Mouse (Mus musculus) heart, embryonic 11.5 days (tissue): Measurements from ENCODE around the gene Ugt1a9. TPM values are rescaled to one million over a fixed set of nuclear protein-coding genes. Genes with fewer than 3 reads are reported as not detected.

ENCODE experiments used
- ATAC-seq: fragments of 200-750 bp; cut with Nextera tagmentation; replicated peaks from 2 replicates; pipeline ENCODE4 v1.8.0; 2017; ENCODE audit warnings: moderate library complexity; ENCODE audit not compliant: insufficient number of reproducible peaks, low FRiP score, low TSS enrichment
- H3K27ac ChIP-seq: fragments of 300-500 bp; sonication (generic); 2 replicates; pipeline ENCODE4 v1.5.1; 2014; ENCODE audit warnings: mild to moderate bottlenecking, low read depth, low read length
- H3K27me3 ChIP-seq: fragments of 300-500 bp; sonication (generic); 2 replicates; pipeline ENCODE4 v1.6.1; 2014; ENCODE audit warnings: mild to moderate bottlenecking, low read length, mixed read lengths; ENCODE audit not compliant: control insufficient read depth, insufficient read depth
- H3K36me3 ChIP-seq: fragments of 300-500 bp; sonication (generic); 2 replicates; pipeline ENCODE4 v1.6.1; 2014; ENCODE audit warnings: mild to moderate bottlenecking, low read length, moderate library complexity, mixed read lengths; ENCODE audit not compliant: control insufficient read depth, insufficient read depth
- H3K4me1 ChIP-seq: fragments of 300-500 bp; sonication (generic); 2 replicates; pipeline ENCODE4 v1.6.1; 2014; ENCODE audit warnings: low read length; ENCODE audit not compliant: control insufficient read depth, insufficient read depth
- H3K4me2 ChIP-seq: fragments of 300-500 bp; sonication (generic); 2 replicates; pipeline ENCODE4 v1.6.1; 2014; ENCODE audit warnings: mild to moderate bottlenecking, moderate library complexity
- H3K4me3 ChIP-seq: fragments of 300-500 bp; sonication (generic); 2 replicates; pipeline ENCODE4 v1.5.1; 2014; ENCODE audit warnings: low read depth, low read length
- H3K9ac ChIP-seq: fragments of 300-500 bp; sonication (generic); 2 replicates; pipeline ENCODE4 v1.6.1; 2014; ENCODE audit warnings: mild to moderate bottlenecking, low read depth, low read length, moderate library complexity
- H3K9me3 ChIP-seq: fragments of 300-500 bp; sonication (generic); replicated peaks from 2 replicates; pipeline ENCODE4 v1.6.1; 2016; ENCODE audit warnings: low read length; ENCODE audit not compliant: control insufficient read depth
- WGBS: fragments of 180-500 bp; shearing (Covaris S2); extraction: QIAGEN DNeasy Blood & Tissue Kit; methylation state at CpG from one replicate; pipeline ENCODE4 v1.1.7; 2014; ENCODE audit not compliant: insufficient replicate concordance; 5-methylcytosine and 5-hydroxymethylcytosine counted together
- polyA plus RNA-seq: library from polyadenylated mRNA; unstranded; fragments of >200 nt; fragmentation: Nextera tagmentation; extraction: Ambion mirVana; gene quantifications from 2 replicates; pipeline ENCODE4 v1.2.1, GENCODE M21; 2014

Gene Ugt1a9
- polyA plus RNA-seq, 1 experiment from 2014 or later = not detected

DNA sequence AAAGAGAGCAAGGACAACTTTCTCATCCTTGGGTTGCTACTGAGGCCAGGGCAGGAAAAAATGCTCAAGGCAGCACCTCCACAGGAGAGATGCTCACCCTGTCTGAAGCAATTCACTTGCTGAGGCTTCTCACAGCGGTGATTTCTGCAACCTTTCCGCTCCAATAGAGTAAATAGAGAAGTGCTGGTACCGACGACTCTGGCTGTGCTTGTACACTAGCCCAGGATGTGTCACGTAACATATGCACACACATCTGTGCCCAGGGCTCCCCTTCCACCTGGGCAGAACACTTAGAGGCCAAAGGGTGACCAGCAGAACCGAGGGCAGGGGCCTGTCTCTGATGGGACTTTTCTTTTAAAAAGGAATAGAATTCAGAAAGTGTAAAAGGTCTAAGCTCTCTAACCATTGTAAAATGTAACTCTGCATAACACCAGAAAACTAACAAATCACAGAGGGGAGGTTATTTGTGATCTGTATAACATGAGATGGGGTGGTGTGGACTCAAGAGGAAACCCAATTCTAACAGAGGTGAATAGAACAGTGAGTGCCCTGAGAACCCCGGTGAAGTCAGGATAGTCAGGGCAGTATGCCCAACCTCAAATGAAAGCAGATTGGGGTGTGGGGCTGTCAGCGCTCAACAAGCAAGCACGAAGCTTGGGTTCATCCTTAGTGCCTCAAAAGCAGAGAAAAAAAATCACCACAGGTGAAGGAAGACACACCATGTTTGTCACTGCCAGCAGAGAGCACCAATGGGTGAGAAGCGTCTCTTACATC, 190.2 kb downstream of the Ugt1a9 start:
- H3K9me3 ChIP-seq = peaks cover 37% of the 10 kb centered on the region
- H3K4me2 ChIP-seq = no peak overlapping the region
- H3K27ac ChIP-seq = no peak overlapping the region
- WGBS = 80% methylated on average over 10 of the region's 10 CpGs
- no peak for ATAC-seq
- H3K4me1 ChIP-seq = peaks cover 21% of the 10 kb centered on the region
- no peak overlapping the region for H3K9ac ChIP-seq
- no peaks in the 10 kb centered on the region for H3K27me3 ChIP-seq
- H3K36me3 ChIP-seq = peaks cover 55% of the 10 kb centered on the region
- no peak overlapping the region for H3K4me3 ChIP-seq

DNA sequence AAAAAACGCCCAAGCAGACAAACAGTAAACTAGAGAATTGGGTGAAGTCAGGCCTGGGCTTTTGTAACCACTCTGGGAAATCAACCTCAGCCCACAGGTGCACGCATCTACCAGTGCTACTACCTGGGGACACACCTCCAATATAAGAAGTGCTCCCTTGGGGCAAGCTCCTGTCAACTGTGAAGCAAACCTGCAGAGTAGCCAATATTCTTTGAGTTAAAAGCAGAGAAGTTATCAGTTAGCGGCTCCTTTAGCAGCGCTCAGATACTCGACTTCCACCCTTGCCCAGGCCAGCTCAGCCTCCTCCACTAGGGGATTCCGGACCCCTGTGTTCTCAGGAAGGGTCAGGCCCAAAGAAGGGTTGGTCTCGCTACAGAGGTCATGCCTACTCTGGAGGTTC, 191.1 kb downstream of the Ugt1a9 start:
- peaks cover 28% of the 10 kb centered on the region for H3K9me3 ChIP-seq

GRCm38 (mm10) chr1:88262255-88262654, 191.7 kb downstream of the Ugt1a9 start:
- 85% methylated on average over 4 of the region's 4 CpGs for WGBS
- no peaks in the 10 kb centered on the region for H3K27me3 ChIP-seq
- H3K4me2 ChIP-seq = no peak overlapping the region
- H3K4me1 ChIP-seq = peaks cover 21% of the 10 kb centered on the region
- peaks cover 70% of the 10 kb centered on the region for H3K36me3 ChIP-seq
- H3K4me3 ChIP-seq = no peak overlapping the region
- no peak; the same call in 1 of the 2 replicates for ATAC-seq
- no peak overlapping the region for H3K9ac ChIP-seq
- H3K27ac ChIP-seq = no peak overlapping the region
- peaks cover 22% of the 10 kb centered on the region for H3K9me3 ChIP-seq

More for the DNA sequence above, 191.1 kb downstream of the Ugt1a9 start:
- 82% methylated on average over 7 of the region's 7 CpGs for WGBS
- Histone ChIP-seq H3K9ac (no peak overlapping the region), H3K4me2 (no peak overlapping the region), H3K4me3 (no peak overlapping the region), H3K27ac (no peak overlapping the region), H3K4me1 (peaks cover 21% of the 10 kb centered on the region), H3K27me3 (no peaks in the 10 kb centered on the region), H3K36me3 (peaks cover 64% of the 10 kb centered on the region)
- ATAC-seq = no peak

DNA sequence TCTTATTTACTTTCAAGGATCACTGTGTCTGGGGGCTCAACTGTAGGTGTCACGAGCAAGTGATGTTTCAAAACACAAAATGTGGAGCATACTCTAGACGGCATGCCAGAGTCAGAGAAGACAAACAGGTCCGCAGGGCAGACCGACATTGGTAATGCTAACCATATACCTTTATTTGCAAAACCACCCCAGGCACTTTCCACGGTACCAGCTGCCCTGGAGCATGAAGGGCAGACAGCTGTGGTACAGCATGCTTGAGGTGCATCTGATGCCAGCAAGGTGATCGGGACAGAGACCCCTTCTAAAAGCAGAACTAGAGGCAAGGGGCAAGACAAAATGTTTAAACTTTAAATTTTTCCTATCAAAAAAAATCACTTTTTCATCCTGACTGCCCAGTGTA, 192.4 kb downstream of the Ugt1a9 start:
- Histone ChIP-seq H3K36me3 (peaks cover 77% of the 10 kb centered on the region), H3K27me3 (no peaks in the 10 kb centered on the region), H3K27ac (no peak overlapping the region), H3K9ac (no peak overlapping the region), H3K4me3 (no peak overlapping the region), H3K9me3 (peaks cover 15% of the 10 kb centered on the region), H3K4me2 (no peak overlapping the region), H3K4me1 (peaks cover 21% of the 10 kb centered on the region)
- no peak for ATAC-seq
- WGBS = 75% methylated on average over 6 of the region's 6 CpGs

DNA sequence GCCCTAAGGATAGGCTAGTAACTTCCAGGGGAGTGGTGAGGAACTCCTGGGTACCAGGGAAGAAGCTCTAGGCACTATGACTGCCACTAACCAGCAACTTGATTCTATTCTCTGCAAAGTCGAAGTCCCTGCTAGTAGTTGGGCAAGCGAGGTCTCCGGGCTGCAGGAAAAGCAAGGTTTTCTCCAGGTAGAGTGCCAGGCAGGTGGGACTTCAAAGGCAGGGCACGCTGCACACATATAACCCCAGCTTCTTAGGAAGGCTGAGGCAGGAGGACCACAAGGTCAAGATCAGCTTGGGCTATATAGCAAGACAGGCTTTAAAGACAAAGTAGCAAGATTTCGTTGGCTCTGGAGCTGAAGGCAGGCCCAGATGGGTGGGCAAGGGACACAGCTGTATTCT, 193.2 kb downstream of the Ugt1a9 start:
- Histone ChIP-seq H3K9ac (no peak overlapping the region), H3K27me3 (no peaks in the 10 kb centered on the region), H3K27ac (no peak overlapping the region), H3K4me3 (no peak overlapping the region), H3K4me1 (peaks cover 21% of the 10 kb centered on the region), H3K4me2 (no peak overlapping the region), H3K9me3 (peaks cover 14% of the 10 kb centered on the region; the same call in 1 of the 2 replicates), H3K36me3 (peaks cover 85% of the 10 kb centered on the region)
- no peak for ATAC-seq
- 90% methylated on average over 5 of the region's 5 CpGs for WGBS

DNA sequence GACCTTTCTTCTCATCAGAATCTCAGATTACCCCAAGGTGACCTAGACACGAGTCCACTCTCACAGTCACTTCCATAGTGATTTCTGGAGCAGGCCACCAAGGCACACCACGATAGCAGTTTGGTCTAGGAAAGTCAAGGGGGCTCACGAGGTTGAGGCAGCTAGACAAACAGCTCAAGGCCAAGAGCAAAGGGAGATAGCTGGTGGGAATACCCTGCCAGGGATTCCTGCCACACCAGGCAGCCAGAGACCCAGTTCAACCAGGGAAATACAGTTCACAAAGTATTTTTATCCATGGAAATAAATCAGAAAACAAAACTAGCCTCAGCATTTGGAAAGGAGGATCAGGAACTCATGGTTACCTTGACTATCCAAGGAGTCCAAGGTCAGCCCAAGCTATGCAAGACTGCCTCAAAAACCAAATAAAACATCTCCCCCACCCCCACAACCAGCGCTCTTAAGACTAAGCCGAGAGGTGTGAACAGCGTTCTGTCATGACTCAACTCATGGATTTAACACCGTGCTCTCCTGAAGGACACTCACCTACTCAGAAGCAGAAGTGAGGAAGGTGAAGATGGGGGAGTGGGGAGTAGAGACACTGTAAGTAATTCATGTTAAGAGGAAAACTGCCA, 193.8 kb downstream of the Ugt1a9 start:
- Histone ChIP-seq H3K27me3 (no peaks in the 10 kb centered on the region), H3K4me2 (no peak overlapping the region), H3K27ac (no peak overlapping the region), H3K9me3 (peaks cover 14% of the 10 kb centered on the region; the same call in 1 of the 2 replicates), H3K4me3 (no peak overlapping the region), H3K4me1 (peaks cover 18% of the 10 kb centered on the region), H3K9ac (no peak overlapping the region), H3K36me3 (peaks cover 90% of the 10 kb centered on the region)
- no peak for ATAC-seq
- WGBS = 78% methylated on average over 7 of the region's 7 CpGs

GRCm38 (mm10) chr1:88264869-88265240, 194.3 kb downstream of the Ugt1a9 start:
- H3K4me1 ChIP-seq = peaks cover 16% of the 10 kb centered on the region
- no peak overlapping the region for H3K4me2 ChIP-seq
- WGBS = 72% methylated on average over 4 of the region's 4 CpGs
- ATAC-seq = no peak
- peaks cover 14% of the 10 kb centered on the region; the same call in 1 of the 2 replicates for H3K9me3 ChIP-seq
- H3K9ac ChIP-seq = no peak overlapping the region
- H3K36me3 ChIP-seq = peaks cover 96% of the 10 kb centered on the region
- no peaks in the 10 kb centered on the region for H3K27me3 ChIP-seq
- no peak overlapping the region for H3K27ac ChIP-seq
- no peak overlapping the region for H3K4me3 ChIP-seq

- H3K36me3 ChIP-seq = peaks cover 89% of the 10 kb centered on the region
- no peak overlapping the region for H3K4me2 ChIP-seq
- no peak overlapping the region for H3K4me3 ChIP-seq
- no peak overlapping the region for H3K9ac ChIP-seq
- H3K27me3 ChIP-seq = no peaks in the 10 kb centered on the region
- no peak for ATAC-seq
- peaks cover 10% of the 10 kb centered on the region; the same call in 1 of the 2 replicates for H3K9me3 ChIP-seq
- WGBS = 89% methylated on average over 13 of the region's 13 CpGs
- H3K27ac ChIP-seq = no peak overlapping the region
- H3K4me1 ChIP-seq = peaks cover 16% of the 10 kb centered on the region
Measured at GRCm38 (mm10) chr1:88266123-88266522, 195.5 kb downstream of the Ugt1a9 start.
